Mouse (Mus musculus) embryo, embryonic 9.5 days (tissue): ENCODE measurements around the gene Lrrc4.

Experiments
- DNase-seq: peaks from one replicate; pipeline ENCODE4 v3.0.0-alpha.2; 2017; ENCODE audit errors: extremely low spot score

Lrrc4 gene

DNA sequence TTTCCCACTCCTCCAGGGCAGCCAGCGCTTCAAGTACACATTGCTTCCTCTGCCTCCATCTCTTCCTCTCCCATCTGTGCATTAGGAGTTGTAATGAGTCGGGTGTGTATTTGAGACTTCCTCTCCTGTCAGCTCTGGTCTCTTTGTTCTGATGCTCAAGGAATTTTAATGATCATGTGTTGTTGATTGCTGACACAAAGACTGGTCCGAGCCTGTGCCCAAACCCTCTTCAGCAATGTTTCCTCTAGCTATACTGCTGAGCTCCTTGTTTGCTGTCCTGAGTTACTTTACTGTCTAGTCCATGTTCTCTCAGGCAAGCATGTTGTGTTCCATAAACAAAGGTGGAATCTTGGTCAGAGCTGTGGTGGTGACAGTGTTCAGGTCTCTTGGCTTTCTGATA is 102.3 kb downstream of the Lrrc4 start:
- DNase-seq = no peak

DNA sequence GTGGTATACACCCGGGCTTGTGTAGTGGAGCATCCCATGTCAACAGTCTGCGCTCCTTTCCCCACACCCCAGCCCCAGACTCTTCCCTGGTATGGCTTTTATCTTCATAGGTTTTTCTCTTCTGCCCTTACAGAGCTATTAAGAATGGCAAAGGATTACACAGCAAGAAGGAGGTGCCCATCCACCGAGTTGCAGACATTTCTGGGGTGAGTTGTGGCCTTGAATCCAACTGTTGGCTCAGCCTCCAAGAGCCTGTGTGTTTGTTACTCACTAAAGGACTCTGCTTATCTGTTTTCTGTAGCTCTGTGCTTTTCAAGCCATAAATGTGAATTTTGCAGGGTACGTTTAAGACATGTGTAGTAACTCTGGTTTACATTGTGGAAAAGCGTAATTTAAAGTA is 106.8 kb downstream of the Lrrc4 start:
- DNase-seq = no peak

DNA sequence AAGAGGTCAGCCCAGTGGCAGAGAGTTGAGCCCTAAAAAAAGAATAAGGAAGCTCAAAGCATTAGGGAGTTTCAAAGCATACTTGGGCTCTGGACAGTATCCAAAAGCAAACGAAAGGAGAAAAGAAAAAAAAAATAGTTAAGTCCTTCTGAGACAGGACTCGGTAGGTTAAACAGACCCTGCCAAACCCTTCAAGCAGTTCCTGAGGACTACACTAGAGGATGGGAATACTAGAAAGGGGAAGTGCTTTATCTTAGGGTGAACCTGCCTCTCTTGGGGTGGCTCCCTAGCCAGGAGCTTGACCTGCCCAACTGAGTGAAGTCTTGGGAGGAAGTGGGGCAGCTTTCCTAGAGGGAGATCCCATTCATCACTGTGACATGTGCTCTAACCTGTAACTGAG is 108.5 kb downstream of the Lrrc4 start:
- DNase-seq = no peak

GRCm38 (mm10) chr6:28720391-28721171 is 111.0 kb downstream of the Lrrc4 start:
- DNase-seq = no peak

GRCm38 (mm10) chr6:28717845-28718237 is 113.7 kb downstream of the Lrrc4 start:
- DNase-seq = no peak

DNA sequence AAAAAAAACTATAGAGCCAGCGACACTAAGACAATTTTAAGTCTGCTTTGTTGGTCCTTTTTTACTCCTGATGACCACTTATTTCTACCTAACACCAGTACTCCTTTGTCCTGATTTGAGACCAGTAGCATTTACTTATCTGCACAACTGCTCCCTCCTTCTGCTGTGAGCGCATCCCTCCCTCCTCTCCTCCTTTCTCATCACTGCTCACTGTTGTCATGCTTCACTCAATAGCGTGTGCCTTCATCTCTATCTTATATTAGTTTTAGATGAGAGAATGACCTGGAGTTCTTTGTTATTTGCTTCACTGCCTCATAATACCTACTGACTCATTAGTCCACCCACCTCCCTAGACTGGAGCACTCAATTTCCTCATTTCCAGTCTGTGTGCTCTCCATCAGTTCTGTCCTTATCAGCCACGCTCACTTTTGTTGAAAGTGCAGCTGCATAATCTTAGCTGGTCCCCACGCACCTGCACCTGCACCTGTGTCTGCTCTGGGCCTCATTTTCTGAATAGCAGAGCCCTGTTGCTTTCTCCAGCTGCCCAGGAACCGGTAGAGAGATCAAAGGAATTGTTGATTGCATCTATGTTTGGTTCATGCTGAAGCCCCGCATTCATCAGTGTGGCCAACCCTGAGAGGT is 114.2 kb downstream of the Lrrc4 start:
- no peak for DNase-seq

DNA sequence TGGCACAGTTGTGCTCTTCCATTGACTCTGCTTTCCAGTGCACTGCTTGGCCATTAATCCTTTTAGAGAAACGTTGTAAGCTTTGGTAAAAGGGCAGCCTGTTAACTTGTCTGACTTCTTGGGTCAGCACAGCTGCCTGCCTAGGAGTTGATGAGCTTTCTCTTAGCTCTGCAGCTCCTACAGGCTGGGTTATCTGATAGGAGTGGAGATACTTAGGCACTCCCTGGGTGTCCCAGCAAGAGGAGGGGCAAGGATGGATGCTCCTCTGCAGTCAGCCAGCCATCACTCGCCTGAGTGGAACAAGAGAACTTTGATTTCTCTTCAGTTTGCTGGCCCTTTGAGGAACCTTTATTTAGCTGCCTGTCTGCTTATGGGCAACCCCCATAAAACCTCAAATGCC is 121.5 kb downstream of the Lrrc4 start:
- DNase-seq = no peak

DNA sequence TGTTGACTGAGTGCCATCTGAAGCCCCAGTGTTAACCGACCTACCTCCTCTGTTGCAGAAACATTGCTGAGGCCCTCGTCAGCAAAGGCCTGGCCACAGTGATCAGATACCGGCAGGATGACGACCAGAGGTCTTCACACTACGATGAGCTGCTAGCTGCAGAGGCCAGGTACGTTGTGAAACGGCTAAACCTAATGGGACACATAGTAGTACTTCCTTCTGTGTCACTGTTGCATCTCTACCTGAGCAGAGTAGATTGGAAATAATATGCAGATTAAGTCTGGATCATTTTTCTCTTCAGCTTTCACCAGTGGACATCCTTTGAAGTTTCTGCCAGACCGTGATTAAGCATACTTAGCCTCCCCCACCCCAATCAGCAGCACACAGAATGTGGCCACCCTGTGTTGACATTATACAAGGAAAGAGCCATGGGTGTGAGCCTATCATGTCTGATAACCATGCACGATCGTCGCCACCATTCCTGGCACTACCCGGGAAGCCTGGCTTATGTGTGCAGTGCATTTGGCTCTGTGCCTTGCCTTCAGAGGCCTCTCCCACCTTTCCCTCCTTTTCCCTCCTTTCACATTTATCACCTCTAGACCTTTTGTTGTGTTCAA is 124.5 kb downstream of the Lrrc4 start:
- DNase-seq = no peak

DNA sequence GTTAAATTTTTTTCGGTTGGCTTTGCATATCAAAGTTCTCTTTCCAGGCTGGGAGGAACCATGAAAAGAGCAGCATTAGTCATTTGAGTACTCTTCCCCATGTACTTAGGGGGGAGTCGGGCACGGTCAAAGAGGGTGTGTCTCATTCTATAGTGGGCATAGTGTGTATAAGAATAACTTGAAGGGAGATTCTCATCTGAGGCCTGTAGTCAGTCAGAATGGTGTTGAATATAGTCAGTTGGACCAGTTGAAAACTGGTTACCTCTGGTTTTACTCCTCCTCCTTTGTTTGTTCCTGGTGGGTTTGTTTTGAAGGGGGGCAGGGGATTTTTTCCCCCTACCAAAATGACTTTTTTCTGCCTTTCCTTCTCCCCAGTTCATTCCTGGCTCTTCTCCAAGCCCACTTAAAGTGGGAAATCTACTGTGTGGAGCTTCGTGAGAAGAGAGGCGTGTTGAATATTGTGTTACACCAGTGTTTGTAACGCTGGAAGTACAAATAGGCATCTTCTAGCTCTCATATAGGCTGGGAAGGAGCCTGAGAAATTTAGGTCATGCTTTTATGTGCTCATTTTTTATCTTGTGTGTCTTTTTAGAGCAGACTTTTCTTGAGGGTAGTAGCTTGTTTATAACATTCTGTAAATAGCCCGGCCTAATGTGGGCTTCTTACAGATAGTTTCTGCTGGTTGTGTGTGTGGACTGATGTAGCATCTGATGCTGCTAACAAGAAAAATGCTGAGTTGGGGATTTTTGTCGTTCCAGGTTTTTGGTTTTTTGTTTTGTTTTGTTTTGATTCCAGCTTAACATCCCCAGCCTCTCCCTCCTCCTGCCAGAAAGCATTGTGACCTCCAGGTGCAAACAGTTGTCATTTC is 125.2 kb downstream of the Lrrc4 start:
- DNase-seq = no peak

DNA sequence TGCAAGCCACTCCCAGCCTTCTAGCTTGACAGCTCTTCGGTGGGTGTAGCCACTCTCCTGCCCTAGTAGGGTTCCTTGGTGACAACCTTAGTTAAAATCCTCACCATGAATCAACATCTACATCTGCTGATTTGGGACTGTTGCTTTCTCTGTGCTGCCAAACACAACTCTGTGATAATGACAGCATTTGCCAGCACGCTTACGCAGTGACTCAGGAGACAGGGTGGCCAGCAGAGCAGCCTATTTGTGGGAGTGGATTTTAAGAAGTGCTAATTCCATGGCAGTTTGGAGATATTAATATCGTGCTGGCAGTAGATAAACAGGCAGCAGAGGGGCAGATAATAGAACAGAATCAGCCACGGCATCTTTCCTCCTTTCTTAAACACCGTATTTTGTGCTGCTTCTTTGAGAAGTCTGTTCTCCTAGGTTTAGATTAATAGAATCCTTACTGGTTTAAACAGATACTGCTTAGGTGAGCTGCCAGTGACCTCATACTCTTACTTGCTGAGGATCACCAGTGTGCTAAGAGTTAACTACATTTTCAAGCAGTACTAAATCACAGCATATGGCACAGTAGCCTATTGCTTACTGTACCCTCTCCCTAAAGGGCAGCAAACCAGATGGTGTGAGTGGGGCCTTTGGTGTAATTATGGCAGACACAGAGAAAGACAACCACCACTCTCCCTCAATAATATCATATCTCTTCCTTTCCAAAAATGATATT is 126.0 kb downstream of the Lrrc4 start:
- no peak for DNase-seq

GRCm38 (mm10) chr6:28704612-28705011 is 126.9 kb downstream of the Lrrc4 start:
- DNase-seq = no peak

DNA sequence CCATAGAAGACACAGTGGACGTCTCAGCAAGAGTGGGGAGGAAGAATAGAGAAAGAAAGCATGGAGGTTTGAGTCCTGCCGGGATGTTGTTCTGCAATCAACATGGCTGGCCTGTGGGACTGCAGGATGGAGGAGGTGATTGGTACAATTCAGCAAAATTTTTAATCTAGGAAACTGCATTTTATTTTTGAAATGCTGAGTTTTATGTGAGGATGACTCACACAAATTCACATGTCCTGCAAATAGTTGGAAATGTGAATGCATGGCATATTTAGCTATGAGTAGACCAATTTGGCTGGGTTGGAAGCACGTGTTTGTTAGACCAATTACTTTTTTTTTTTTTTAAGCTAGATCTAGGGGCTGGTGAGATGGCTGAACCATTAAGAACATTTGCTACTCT is 134.3 kb downstream of the Lrrc4 start:
- no peak for DNase-seq

DNA sequence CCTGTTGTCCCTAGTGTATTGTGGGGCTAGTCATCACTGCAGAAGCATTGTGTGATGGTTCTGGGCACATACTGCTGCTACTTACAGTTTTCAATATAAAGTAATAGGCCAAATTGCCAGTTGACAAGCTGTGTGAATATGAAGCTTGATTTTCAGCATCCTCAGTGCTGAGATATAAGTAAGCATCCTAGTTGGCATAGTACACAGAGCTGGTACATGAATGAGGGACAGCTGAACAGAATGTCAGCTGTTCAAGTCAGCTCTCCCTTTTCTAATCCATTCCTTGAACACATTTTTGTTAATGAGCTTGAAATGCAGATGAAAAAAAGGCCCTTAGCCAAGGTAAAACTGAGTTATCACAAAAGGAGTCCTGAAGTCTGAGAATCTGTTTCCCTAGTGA is 138.9 kb downstream of the Lrrc4 start:
- no peak for DNase-seq

DNA sequence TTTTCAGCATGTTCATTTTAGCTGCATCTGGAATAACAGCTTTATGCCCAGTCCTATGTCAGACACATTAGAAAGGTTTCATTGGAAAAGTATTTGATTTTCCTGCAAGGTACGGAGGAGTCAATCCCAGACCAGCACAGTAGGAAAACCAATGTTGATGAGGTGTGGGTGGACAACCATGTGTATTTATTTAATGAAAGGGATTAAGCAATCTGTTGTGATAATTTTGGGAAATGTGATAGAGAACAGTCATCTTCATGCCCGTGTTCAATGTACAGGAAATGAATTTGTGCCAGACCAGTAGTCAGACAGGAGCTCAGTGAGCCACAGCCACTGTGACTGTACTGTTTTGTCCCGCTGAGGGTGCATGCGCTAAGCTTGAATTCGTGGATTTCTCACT is 143.8 kb downstream of the Lrrc4 start:
- DNase-seq = no peak

GRCm38 (mm10) chr6:28685745-28686144 is 145.8 kb downstream of the Lrrc4 start:
- DNase-seq = no peak

GRCm38 (mm10) chr6:28685052-28685451 is 146.5 kb downstream of the Lrrc4 start:
- no peak for DNase-seq

- DNase-seq = no peak
Observed at GRCm38 (mm10) chr6:28681521-28682457, 149.8 kb downstream of the Lrrc4 start.

DNA sequence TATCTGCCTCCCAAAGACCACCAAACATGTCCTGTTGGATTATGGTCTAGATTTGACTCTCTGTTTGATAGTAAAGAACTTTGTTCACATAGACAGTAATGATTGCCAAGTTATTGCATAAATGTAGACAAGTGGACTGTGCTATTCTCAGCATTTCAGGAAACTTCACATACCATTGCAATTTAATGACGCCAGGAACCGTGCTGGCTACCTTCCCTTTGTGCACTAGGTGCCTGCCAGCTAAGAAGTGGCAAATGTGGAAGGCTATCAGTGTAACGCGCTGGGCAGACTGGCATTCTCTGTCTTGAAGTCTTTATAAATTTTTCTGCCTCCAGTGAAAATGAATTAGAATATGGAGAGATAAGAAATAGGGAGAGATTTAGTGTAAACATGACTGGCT is 151.0 kb downstream of the Lrrc4 start:
- DNase-seq = no peak

GRCm38 (mm10) chr6:28678896-28679295 is 152.7 kb downstream of the Lrrc4 start:
- no peak for DNase-seq

GRCm38 (mm10) chr6:28674686-28675085 is 156.9 kb downstream of the Lrrc4 start:
- DNase-seq = no peak
